Mouse (Mus musculus) lung, postnatal 25 days (tissue): ENCODE results near the gene Gpn3.

Source experiments
- DNase-seq: peaks from one replicate; pipeline ENCODE4 v3.0.0; 2022; ENCODE audit warnings: low spot score

Gene Gpn3

GRCm38 (mm10) chr5:122422071-122422964, 50.6 kb downstream of the Gpn3 start:
- peak; percentile 89 for DNase-seq

- DNase-seq: no peak
Observed at GRCm38 (mm10) chr5:122423083-122423482, 51.4 kb downstream of the Gpn3 start.

- no peak for DNase-seq
Observed at GRCm38 (mm10) chr5:122425550-122425949, 53.9 kb downstream of the Gpn3 start.

DNA sequence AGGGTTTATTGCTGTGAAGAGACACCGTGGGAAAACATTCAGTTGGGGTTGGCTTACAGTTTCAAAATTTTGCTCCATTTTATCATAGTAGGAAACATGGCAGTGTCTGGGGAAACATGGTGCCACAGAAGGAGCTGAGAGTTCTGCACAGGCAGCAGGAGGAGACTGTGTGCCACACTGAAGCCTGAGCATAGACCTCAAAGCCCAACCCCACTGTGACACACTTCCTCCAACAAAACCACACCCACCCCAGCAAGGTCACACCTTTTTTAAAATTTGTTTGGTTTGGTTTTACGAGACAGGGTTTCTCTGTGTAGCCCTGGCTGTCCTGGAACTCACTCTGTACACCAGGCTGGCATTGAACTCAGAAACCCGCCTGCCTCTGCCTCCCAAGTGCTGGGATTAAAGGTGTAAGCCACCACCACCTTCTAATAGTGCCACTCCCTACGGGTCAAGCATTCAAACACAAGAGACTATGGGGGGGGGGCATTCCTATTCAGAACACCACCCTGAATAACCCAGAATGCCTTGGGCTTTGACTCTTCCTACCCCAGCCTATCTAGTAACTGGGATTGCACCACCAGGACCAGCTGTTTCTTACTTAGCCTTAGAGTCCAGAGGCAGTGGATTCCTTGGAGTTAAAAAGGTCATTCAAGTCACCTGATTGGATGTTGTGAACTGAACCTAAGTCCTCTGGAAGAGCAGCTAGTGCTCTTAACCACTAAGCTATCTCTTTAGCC, 58.5 kb downstream of the Gpn3 start:
- no peak for DNase-seq

DNA sequence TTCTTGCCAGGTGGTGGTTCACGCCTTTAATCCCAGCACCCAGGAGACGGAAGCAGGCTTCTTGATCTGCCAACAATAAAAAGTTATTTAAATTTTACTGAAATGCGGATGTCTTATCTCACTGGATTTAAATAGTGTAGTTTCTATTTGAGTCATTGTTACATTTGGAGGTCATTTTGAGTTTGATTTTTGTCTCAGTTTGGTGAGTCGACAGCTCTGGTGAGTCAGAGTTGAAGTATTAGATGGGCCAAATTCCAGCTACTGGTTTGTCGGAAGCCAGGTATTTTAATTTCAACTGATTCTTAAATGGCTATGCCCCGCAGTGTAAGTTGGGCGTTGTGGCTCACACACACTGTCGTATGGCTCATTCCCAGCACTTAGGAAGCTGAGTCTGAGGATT, 59.5 kb downstream of the Gpn3 start:
- no peak for DNase-seq
